Mouse (Mus musculus) cerebellum, adult 2 months (tissue): ENCODE results near the gene Sdc4.

Experiments used
- CTCF ChIP-seq: fragments of 200-500 bp; IDR thresholded peaks from 2 replicates; pipeline ENCODE4 v1.5.1; 2011; ENCODE audit warnings: low read depth, mild to moderate bottlenecking, control low read depth, low read length, moderate library complexity, borderline replicate concordance; ENCODE audit not compliant: insufficient read depth
- POLR2A ChIP-seq: fragments of 200-500 bp; IDR thresholded peaks from 2 replicates; pipeline ENCODE4 v1.6.1; 2011; ENCODE audit warnings: low read length, control low read depth, borderline replicate concordance; ENCODE audit not compliant: insufficient read depth

DNA sequence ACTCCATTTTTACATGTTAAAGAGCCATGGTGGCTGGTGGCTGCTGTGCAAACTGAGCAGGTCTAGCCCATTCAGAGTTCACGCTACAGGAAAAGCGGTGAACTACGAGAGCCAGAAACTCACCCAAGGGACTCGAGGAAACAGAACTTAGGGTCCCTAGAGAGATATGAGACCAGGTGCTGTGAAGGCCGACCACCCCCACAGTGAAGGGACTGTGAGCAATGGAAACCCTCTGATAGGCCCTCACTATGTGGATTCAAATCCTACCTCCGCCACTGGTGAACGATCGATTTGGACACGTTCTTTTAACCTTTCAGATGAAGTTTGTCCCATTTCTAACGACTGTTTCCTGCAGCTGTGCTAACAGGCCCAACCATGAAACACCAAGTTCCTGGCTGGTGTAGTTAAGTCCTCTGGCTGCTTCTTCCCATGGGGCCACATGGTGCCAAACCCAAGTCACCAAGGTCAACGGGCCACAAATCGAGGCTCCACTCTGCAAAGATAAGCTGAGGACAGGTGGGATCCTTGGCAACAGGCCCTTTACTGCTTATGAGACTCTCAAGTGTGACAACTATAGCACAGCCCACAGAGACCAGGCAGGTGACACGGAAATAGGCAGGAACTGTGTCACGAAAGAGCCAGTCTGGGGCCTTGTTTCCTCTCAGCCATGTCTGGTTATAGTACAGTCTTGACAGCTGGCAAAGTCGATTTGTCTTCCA is 20.9 kb downstream of the Sdc4 start:
- no peak for TF ChIP-seq CTCF
- TF ChIP-seq POLR2A, result no peak
